9 mouse cellular contexts compared by ENCODE assay signal in genomic region chr11:101162772-101163171, GRCm38 (mm10). TPM values are rescaled to one million over a fixed set of nuclear protein-coding genes. Genes with fewer than 3 reads are reported as not detected.
DNase-seq lines count a peak whose midpoint lies in the region; ATAC-seq and TF ChIP-seq lines count a peak whose summit lies in the region.
"Had no signal": no experiment of that assay in that cellular context is flagged by ENCODE, and none has a peak within 500 bp of the region (broad histone marks: within the 10 kb centered on the region; RNA-seq: fewer than 3 reads in every experiment).

No protein-coding gene starts in this region.

- H3K4me3 ChIP-seq in forebrain, embryonic 15.5 days, result no peak overlapping the region
- no peak overlapping the region for H3K4me3 ChIP-seq in liver, postnatal 0 days (ENCODE audit: low read depth, low read length)

- peak; percentile 49 to 59 for DNase-seq in cerebellum, adult 18-20 months
- DNase-seq in right cerebral cortex, adult 18-20 months, result peak; percentile 50
- no peak for DNase-seq in right cerebral cortex, postnatal 4 days
- DNase-seq in kidney, adult 9 months, result peak; percentile 80
- no peak for DNase-seq in layer of hippocampus, postnatal 25 days (ENCODE audit: extremely low spot score in 1 of 2, low spot score in 1 of 2)
- no peak for DNase-seq in liver, postnatal 0 days
- DNase-seq: thymus, postnatal 14 days had no signal

- ATAC-seq in cerebellum, adult (ENCODE audit: insufficient number of reproducible peaks, low FRiP score, low TSS enrichment), result no peak
- no peak for ATAC-seq in forebrain, embryonic 15.5 days (replicated peaks)
- ATAC-seq in liver, postnatal 0 days, result no peak

- peaks cover 59% of the 10 kb centered on the region for H3K27me3 ChIP-seq in forebrain, embryonic 15.5 days
- H3K27me3 ChIP-seq in liver, postnatal 0 days (ENCODE audit: insufficient read depth, low read length), result peaks cover 49% of the 10 kb centered on the region

- WGBS in forebrain, embryonic 15.5 days, result 59% methylated on average over 5 of the region's 5 CpGs
- 65% methylated on average over 5 of the region's 5 CpGs for WGBS in liver, postnatal 0 days (ENCODE audit: insufficient replicate concordance)

- TF ChIP-seq EP300 in liver, postnatal 0 days (IDR thresholded peaks at IDR 0.05; ENCODE audit: low read depth), result no peak

- peaks cover 9% of the 10 kb centered on the region for H3K4me1 ChIP-seq in forebrain, embryonic 15.5 days
- peaks cover 14% of the 10 kb centered on the region for H3K4me1 ChIP-seq in liver, postnatal 0 days (ENCODE audit: insufficient read depth)

- no peak overlapping the region for H3K9ac ChIP-seq in forebrain, embryonic 15.5 days (replicated peaks)
- no peak overlapping the region for H3K9ac ChIP-seq in liver, postnatal 0 days (replicated peaks)

- H3K27ac ChIP-seq in forebrain, embryonic 15.5 days (replicated peaks), result no peak overlapping the region
- no peak overlapping the region for H3K27ac ChIP-seq in liver, postnatal 0 days (ENCODE audit: low read depth)

- H3K36me3 ChIP-seq in forebrain, embryonic 15.5 days, result 0 out of 2 replicates have a peak, but pooled peaks cover 5% of the 10 kb centered on the region
- peaks cover 14% of the 10 kb centered on the region for H3K36me3 ChIP-seq in liver, postnatal 0 days (replicated peaks; ENCODE audit: insufficient read depth, low read length)

- H3K4me2 ChIP-seq in forebrain, embryonic 15.5 days (replicated peaks), result no peak overlapping the region
- no peak overlapping the region for H3K4me2 ChIP-seq in liver, postnatal 0 days (ENCODE audit: low read depth, low read length)

- no peaks in the 10 kb centered on the region for H3K9me3 ChIP-seq in forebrain, embryonic 15.5 days
- no peaks in the 10 kb centered on the region for H3K9me3 ChIP-seq in liver, postnatal 0 days (ENCODE audit: low read length)

- no peak for TF ChIP-seq CTCF in liver, postnatal 0 days (IDR thresholded peaks at IDR 0.05; ENCODE audit: low read depth)

RNA-seq across cellular contexts. Expression of gene Tubg2, which starts 7.1 kb away (rescaled TPM):
- polyA plus RNA-seq in forebrain, embryonic 15.5 days (2015; fragmentation: Nextera tagmentation; extraction: Ambion mirVana), result 31.2 and 32.8 TPM in 2 replicates
- 10 to 100 TPM; 44.9 to 47.8 TPM for total RNA-seq in layer of hippocampus, postnatal 25 days (2021)
- 0.12 and 0.22 TPM in 2 replicates for polyA plus RNA-seq in liver, postnatal 0 days (2015; fragmentation: Nextera tagmentation; extraction: Ambion mirVana)

RNA-seq across cellular contexts. Expression of gene Cntnap1, which starts 7.6 kb away (rescaled TPM):
- 0.77 and 0.98 TPM in 2 replicates for polyA plus RNA-seq in forebrain, embryonic 15.5 days (2015; fragmentation: Nextera tagmentation; extraction: Ambion mirVana)
- total RNA-seq in layer of hippocampus, postnatal 25 days (2021), result 100 to 1,000 TPM; 158 to 169 TPM
- 1.4 and 1.5 TPM in 2 replicates for polyA plus RNA-seq in liver, postnatal 0 days (2015; fragmentation: Nextera tagmentation; extraction: Ambion mirVana)

RNA-seq across cellular contexts. Expression of gene Plekhh3, which starts 8.4 kb away (rescaled TPM):
- polyA plus RNA-seq in forebrain, embryonic 15.5 days (2015; fragmentation: Nextera tagmentation; extraction: Ambion mirVana), result 5.8 and 6.5 TPM in 2 replicates
- 10 to 100 TPM; 13.2 to 14.3 TPM for total RNA-seq in layer of hippocampus, postnatal 25 days (2021)
- polyA plus RNA-seq in liver, postnatal 0 days (2015; fragmentation: Nextera tagmentation; extraction: Ambion mirVana), result 1.6 and 3.4 TPM in 2 replicates

RNA-seq across cellular contexts. Expression of gene Ccr10, which starts 12.5 kb away (rescaled TPM):
- polyA plus RNA-seq in forebrain, embryonic 15.5 days (2015; fragmentation: Nextera tagmentation; extraction: Ambion mirVana), result 0.14 and 0.19 TPM in 2 replicates
- total RNA-seq in layer of hippocampus, postnatal 25 days (2021), result under 1 TPM; 0.21 to 0.25 TPM
- polyA plus RNA-seq in liver, postnatal 0 days (2015; fragmentation: Nextera tagmentation; extraction: Ambion mirVana), result 0.09 TPM in 2 replicates

RNA-seq across cellular contexts. Expression of gene Tubg1, which starts 43.0 kb away (rescaled TPM):
- 96.1 and 97.7 TPM in 2 replicates for polyA plus RNA-seq in forebrain, embryonic 15.5 days (2015; fragmentation: Nextera tagmentation; extraction: Ambion mirVana)
- 10 to 100 TPM; 44.4 to 52.3 TPM for total RNA-seq in layer of hippocampus, postnatal 25 days (2021)
- polyA plus RNA-seq in liver, postnatal 0 days (2015; fragmentation: Nextera tagmentation; extraction: Ambion mirVana), result 19.0 and 20.8 TPM in 2 replicates

Comparison
In these comparisons a context has a peak if more than half of its experiments do, and no peak if none do; other contexts are left out.
1. DNase-seq: peak in cerebellum, adult 18-20 months (2 of 2), right cerebral cortex, adult 18-20 months (single experiment) and kidney, adult 9 months (single experiment); none in right cerebral cortex, postnatal 4 days (single experiment), layer of hippocampus, postnatal 25 days (0 of 2) and liver, postnatal 0 days (single experiment).
2. RNA of gene Tubg2, which starts 7.1 kb away (polyA plus RNA-seq): 31.2 to 32.8 TPM in forebrain, embryonic 15.5 days; 0.12 to 0.22 TPM in liver, postnatal 0 days; every median in the first group is over 10 times any median in the second.